Mouse (Mus musculus): ENCODE data around the gene Gm36028.

Gene Gm36028

DNA sequence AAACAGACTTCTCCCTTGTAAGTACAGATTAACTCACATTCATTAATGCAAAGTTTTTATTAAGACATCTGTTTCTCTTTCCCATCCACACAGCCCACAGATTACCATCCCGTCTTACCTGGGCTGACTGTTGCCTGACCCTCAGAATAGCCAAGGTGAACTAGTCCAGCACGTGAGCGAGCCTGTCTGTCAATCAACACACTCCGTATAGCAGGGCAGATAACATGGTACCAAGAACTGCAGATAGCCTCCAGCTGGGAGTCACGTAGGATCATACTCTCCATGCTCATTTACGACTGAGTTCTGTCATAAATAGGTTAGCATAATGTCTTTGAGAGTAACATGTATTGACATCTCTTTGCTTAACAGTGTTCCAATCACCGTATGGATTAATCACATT lies at the start of gene Gm36028:
Gene Gm36028 (minus strand): TSS at position 118 of the 400 bp plus-strand sequence.
- DNase-seq (ENCODE audit: low spot score): no peak

DNA sequence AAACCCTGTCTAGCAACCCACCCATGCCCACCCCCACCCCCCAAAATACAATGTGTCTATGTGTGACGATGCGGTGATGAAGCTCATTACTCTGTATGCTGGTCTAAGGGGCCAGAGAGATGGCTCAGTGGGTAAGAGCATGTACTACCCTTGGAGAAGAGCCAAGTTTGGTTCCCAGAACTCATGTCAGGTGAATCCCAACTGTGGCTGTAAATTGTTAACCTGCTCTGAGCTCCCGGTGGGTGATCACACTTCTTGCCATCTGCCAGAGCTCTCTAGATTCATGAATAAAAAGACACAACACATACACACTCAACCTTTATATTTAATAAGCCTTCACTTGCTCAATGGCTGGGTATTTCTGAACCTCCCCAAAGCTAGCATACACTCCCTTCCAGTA lies 45.5 kb upstream of the Gm36028 start:
- no peak for DNase-seq (ENCODE audit: low spot score)

DNA sequence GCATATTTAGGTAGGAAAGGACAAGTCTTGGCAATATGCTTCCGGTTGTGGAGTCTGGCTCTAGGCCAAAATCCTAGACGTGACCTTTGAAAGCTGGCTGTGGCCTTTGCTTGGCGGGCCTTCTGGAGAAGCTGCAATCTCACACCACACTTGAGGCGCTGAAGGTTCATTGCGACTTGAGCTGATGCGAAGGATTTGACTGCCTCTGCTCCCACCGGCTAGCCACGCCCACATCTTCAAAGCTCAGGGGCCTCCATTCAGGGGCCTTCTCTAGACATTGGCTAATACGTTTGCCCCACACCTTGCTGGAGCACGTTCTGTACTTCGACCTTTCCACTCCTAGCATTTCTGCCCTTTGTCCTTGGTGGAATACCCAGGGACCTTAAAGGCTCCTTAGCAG lies 40.4 kb upstream of the Gm36028 start:
- DNase-seq (ENCODE audit: low spot score): peak; percentile 83

DNA sequence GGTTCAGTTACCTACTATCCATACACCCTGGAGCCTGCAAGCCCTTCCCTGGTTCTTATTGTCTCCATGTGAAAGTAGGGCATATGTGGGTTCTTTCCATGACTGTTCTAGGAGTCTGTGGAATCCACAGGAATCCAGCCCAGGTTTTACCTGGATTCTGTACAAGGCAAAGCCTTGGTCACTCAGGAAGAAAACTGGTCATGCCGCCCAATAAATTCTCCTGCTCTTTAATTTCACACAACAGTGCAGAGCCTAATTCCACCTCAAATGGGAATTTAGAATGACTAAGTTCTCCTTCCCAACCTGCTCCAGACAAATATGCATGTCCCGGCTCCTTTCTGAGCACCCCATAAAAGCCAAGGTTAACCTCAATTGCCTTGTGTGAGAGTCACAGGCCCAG lies 38.4 kb upstream of the Gm36028 start:
- DNase-seq (ENCODE audit: low spot score): no peak

DNA sequence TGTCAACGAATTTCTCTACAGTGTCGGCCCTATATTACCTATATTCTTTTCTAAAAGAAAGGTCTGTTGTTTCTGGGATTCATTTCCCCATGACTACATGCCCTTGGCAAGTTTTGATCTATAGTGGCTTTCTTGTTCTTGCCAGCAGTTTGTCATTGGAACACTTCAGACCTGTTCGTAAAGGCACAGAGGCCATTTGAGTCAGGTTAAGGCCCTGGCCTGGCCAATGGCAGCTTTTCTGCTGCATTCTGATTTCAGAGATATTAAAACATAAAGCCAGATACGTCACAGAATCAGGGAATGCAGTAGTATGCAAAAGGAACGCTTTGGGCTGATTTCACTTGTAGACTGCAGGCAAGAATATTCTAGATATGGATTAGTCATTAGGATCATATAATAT lies 37.8 kb upstream of the Gm36028 start:
- no peak for DNase-seq (ENCODE audit: low spot score)

DNA sequence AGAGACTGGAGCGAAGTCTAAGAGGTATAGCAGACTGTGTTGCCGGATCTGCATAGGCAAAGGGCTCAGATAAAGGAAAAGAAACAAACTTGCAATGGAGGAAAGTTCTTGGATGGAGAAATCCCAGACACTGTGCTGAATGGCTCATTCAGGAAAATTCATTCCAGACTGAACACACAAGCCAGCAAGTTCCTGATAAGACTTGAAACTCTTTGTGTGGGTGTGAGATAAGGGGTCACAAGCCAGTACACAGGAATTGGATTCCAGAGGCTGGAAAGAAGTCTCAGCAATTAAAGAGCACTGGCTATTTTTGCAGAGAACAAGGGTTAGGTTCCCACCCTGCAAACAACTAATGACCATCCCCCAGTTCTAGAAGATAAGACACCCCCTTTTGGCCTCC lies 33.0 kb upstream of the Gm36028 start:
- peak; percentile 53 for DNase-seq (ENCODE audit: low spot score)

DNA sequence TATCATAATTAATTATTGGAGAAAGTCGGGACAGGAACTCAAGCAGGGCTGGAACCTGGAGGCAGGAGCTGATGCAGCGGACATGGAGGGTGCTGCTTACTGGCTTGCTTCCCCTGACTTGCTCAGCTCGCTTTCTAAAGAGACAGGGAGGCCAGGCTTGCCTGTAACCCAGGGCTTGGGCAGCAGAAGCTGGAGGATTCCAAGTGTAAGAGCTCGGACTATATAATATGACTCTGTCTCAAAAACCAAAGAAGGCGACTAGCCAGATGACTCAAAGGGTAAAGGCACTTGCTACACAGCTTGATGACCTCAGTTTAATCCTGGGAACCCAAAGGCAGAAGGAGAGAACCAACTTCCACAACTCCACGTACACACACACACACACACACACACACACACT lies 32.4 kb upstream of the Gm36028 start:
- DNase-seq (ENCODE audit: low spot score): no peak

DNA sequence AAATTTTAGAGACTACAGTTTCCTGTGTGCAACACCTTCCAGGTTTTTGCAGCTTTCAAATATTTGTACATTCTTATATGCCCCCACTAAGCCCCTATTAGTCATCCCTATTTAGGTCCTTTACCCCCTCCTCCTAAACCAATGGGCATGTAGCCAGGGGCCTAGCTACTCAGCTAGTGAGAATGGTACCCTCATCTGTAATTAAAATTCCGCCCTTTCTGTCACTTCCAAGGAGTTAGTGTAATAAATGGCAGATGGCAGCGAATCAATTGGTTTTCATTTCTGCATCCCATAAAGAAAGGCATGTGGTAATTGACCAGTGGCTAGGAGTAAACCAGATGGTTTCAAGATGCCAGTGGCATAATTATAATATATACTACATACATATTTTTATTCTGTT lies 31.7 kb upstream of the Gm36028 start:
- no peak for DNase-seq (ENCODE audit: low spot score)

DNA sequence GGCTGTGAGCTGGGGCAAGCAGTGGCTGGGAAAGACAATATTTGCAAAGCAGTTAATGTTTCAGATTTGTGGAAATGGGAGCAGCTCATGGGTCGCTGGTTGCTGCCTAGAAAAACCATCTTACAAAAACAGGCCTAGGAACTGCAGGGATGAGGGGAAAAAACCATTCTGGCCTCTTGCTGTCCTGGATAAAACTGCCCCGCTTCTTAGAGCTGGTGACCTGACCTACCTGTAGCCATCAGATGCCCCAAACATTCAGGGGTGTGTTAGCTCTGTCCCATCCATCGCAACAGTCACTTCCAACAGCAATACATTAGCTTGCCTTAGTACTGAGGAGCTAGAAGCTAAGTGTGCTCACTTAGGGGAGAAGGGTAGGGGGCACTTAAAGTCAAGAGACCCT lies 28.0 kb upstream of the Gm36028 start:
- no peak for DNase-seq (ENCODE audit: low spot score)

DNA sequence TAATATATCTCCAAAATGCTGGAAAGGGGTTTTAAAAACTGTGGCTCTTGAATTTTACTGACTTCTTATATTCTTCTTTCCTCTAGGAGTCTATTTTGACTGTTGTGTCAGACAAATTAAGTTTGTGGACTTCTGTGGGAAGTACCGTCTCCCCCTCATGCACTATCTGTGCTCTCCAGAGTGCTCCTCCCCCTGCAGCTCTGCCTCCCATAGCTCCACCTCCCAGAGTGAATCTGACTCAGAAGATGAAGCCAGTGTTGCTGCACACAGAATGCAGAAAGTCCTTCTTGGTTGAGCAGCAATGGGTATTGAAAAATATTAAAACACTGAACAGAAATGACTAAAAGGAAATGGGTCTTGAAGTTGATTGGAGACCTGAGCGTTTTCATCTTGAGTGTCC lies 20.2 kb upstream of the Gm36028 start:
- DNase-seq (ENCODE audit: low spot score): no peak

DNA sequence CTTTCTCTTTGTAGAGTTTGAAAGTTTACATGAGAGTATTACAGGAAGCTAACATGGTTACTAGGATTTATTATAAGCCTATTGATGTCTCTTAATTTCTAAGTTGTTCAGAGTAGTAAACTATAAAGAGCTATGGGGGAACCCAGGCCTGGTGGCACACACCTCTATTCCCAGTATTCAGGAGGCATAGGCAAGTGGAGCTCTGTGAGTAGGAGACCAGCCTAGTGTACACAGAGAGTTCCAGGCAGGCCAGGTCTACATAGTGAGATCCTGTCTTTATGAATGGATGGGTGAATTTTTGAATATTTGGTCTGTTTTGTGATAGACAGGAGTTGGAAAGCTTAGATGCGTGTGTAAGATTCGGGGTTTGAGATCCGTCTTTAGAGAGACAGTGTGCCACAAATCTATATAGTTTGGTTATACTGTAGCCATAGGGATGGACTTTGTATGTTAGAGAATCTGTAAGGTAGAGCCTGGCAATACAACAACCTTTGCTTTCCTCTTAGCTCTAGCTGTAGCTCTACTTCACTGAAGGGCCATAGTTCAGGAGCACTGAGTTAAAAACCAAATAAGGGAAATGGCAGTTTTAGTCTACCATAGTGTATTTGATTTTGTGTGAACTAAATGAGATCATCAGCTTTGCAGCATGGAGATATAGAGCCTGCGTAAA lies 18.9 kb upstream of the Gm36028 start:
- DNase-seq (ENCODE audit: low spot score): no peak

DNA sequence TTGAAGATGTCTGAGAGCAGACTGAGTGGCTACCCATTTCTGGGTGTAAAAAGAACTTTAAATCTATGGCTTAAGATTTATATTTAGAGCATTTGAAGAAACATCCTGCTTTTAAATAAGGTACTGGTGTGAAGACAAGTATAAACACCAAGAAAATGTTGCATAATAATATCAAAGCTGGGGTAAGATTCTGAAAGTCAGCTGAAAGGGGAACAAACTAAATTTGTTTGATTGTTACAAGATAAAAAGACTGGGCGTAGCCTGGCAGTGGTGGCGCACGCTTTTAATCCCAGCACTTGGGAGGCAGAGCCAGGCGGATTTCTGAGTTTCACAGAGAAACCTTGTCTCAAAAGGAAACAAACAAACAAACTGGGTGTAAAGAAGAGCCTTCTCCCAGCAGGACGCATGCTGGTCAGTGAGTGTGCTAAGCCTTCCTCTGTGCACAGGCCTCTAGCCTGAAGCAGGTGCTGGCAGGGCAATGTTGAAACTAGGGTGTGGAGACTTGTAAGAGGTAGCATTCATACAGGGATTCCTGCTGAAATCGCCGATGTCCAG lies 18.1 kb upstream of the Gm36028 start:
- DNase-seq (ENCODE audit: low spot score): no peak

DNA sequence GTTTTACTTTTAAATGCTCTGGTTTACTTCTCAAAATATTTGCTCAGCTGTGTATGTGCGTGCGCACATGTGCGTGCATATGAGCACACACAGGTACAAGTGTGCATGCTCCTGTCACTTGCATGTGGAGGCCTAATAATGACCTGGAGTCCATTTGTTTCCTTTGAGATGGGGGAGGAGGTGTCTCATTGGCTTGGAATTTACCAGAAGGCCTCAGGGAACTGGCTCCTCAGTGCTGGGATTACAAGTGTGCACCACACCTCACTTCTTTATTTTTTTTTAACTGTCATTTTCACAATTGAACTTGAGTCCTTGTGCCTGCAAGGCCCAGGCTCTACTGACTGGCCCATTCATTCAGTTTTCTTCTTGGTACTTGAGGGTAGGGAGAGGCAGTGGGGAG lies 16.5 kb upstream of the Gm36028 start:
- no peak for DNase-seq (ENCODE audit: low spot score)

DNA sequence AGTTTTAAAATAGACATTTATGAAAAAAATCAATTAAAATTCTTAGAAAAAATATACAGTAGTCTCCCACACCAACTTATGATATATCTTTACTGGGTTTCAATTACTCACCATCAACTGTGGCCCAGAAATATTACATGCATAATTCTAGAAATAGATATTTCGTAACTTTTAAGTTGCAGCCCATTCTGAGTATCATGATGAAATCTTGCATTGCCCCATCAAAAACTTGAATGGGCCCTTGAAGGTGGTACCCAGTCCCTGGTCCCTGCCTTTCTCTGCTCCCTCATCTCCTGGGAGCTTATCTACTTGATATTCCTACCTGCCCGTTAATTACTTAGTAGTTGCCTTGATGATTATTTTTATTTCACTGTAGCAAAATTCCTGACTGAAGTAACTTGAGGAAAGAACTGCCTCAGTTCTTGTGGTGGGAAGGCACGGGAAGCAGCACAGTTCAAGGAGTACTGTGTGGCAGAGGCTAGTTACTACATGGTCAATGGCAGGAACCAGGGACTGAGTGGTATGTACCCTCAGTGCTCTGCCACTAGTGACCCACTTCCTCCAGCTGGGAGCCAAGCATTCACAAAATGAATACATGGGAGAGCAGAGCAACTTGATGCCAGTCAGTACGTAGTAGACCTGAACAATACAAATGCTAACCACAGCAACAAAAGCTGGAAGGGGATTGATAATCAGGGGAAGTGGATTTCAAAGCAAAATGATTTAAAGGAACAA lies 13.7 kb upstream of the Gm36028 start:
- no peak for DNase-seq (ENCODE audit: low spot score)

DNA sequence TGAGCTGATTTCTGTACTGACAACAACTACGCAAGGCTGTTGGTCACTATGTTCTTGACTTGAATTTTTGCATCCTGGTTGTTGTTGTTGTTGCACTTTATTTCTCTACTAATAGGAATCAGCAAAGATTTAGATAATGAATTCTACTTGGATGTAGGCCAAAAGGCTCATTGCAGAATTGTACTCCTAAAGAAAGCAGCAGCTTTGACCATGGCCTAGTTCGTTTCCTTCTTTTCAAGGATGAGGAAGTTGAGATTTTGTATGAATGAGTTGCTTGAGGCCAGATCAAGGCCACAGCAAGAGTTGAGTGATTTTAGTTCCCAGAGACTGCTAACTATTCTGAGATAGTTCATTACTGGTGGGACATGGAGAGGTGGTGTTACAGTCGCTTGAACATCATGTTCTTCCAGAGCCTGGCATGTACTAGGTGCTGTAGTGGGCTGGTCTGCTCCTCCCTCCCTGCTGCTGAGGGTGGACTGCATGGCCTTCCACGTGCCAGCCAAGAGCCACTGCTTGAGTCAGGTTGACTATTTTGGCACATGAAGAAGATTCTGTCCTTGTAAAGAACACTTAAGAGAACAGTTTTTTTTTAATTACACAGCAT lies 10.3 kb upstream of the Gm36028 start:
- no peak for DNase-seq (ENCODE audit: low spot score)

DNA sequence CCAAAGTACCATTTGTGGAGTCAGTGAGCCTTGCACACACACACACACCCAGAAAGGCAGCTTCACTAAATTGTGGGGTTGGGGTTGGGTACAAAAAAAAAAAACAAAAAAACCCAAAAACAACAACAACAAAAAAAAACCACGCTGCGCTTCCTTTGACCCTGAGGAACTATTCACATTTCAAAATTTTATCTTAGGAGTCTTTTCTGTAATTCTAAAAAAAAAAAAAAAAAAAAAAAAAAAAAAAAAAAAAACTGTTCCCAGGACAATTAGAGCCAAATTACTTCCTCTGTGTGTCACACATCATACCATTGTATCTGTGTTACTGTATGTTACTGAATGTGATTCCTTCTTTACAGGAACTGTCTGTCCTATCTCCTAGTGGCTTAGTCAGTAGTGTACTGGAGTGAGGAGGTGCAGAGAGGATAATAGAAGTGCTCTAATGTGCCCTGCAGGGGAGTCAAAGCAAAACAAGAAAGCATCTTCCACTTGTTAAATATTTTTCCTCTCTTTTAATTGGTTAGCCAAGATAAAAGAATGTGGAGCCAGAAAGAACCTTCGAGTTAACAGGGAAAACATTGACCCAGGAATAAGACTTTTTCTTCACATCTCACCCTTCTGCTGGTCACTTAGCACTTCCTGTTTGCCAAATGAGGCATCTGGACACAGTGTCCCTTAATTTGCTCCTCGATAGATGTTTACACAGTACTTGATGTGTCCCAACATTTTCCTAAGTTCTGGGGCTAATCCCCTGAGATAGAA lies 8.7 kb upstream of the Gm36028 start:
- no peak for DNase-seq (ENCODE audit: low spot score)

DNA sequence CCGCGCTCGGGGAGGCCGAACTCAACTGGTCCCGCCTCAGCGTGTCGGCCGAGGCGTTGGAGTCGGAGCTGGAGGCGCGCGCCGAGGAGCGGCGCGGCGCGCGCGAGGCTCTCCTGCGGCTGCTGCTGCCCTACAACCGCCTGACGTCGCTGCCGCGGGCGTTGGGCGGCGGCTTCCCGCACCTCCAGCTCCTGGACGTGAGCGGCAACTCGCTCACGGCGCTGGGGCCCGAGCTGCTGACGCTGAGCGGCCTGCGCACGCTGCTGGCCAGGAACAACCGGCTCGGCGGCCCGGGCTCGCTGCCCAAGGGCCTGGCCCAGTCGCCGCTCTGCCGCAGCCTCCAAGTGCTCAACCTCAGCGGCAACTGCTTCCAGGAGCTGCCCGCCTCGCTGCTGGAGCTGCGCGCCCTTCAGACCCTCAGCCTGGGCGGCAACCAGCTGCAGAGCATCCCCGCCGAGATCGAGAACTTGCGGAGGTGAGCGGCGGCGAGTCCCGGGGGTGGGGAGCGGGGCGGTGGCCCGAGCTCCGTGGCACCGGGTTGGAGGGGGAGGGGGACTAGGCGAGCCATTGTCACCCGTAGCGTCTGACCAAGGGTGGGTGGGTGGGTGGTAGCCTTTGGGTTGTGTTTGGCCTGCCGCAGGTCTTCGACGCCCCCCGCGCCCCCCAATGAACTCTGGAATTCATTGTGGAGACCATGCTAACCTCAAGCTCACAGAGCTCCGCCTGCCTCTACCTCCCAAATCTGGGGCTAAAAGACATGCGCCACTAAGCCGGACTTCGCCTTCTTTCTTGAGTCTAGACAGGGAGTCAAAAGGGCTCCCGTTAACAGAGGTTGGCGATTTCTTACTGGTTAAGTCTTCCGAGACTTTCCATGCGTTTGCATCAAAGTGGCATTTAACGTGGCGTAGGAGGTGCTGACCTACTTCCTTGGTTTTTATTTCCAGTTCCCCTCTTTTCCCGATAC lies 7.8 kb upstream of the Gm36028 start:
- DNase-seq (ENCODE audit: low spot score): peak; percentile 72

DNA sequence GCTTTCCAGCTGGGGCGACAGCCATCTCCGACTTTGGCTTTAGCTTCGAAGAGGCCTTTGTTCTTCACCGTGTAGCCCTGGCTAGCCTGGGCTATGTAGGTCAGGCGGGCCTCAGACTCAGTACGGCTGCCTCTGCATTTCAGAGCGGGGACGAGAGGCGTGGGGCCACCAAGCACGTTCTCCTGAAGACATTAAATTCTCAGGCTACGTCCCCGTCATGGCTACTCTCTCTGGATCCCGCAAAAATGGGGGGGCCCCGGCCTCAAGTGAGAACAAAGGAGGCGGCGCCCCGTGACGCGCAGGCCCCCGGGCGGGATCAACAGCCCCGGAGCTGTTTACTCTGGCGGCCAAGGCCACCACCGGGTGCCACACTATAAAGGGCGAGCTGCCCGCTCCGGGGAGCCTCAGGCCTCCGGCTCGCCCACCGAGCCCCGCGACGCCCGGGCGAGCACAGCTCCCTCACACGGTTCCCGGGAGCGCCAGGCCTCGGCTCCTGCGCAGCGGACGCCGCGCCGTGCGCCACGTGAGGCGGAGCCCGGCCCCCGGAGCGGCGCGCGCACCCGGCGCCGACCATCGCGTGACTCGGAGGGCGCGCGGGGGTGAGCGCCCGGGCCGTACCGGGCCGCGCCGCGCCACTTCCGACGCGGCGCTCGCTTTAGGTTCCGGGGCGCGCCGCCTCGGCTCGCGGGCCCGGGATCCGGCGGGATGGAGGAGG lies 7.0 kb upstream of the Gm36028 start, which contains the start of gene Lrrc58:
Gene Lrrc58 (plus strand): TSS at position 599 of the 715 bp plus-strand sequence.
- DNase-seq (ENCODE audit: low spot score): peak; percentile 82

DNA sequence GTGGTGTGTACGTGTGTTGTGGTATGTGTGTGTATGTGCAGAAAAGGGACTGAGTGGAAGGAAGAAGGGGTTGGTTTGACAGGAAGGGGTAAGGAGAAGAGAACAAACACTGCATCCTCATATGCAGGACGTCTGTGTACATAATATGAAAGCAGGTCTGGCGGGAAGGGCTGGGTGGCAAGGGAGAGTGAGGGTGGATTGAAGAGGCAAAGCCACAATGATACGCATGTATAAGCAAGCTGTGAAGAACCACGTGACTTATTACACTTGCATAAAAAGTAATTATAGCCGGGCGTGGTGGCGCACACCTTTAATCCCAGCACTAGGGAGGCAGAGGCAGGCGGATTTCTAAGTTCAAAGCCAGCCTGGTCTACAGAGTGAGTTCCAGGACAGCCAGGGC lies 4.9 kb upstream of the Gm36028 start:
- no peak for DNase-seq (ENCODE audit: low spot score)

DNA sequence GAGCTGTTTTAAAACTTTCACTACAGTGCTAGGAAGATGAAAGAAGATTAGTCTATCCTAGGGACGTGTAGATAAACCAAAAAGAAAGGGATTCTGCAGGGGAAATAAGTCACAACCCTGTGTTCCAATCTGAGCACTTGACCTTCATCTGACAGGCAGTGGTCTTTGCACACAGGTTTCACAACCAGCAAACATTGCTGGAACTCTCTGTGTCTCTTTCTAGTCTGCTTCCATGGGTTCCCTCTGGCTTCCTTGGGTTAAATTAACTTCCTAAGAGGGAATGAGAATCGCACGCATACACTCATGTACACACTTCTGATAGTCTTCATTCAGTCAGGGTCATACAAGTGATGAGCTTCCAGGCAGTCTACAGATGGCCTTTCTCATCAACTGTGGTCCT lies 2.9 kb upstream of the Gm36028 start:
- DNase-seq (ENCODE audit: low spot score): no peak

All from yolk sac, embryonic 10.5 days (tissue).